Mouse (Mus musculus): ENCODE measurements around the gene Plppr1.

GRCm38 (mm10) chr4:49144798-49145197 lies 85.7 kb downstream of the Plppr1 start:
- TF ChIP-seq CTCF (conservative IDR thresholded peaks at IDR 0.05; ENCODE audit: insufficient read depth, insufficient read length, low read depth, low read length) = no peak
- TF ChIP-seq POLR2A (IDR thresholded peaks at IDR 0.05; ENCODE audit: low read depth, low read length) = no peak
